Mouse (Mus musculus) cerebellum, adult 9-11 months (tissue): ENCODE results near the gene Stard7.
"Not testable (repeated sequence)": the region's sequence is repeated elsewhere in the genome, so short reads cannot be mapped to it uniquely, and the experiment has no call there.

Experiments
- DNase-seq: peaks from one replicate; pipeline ENCODE4 v3.0.0; 2022

The Stard7 gene

DNA sequence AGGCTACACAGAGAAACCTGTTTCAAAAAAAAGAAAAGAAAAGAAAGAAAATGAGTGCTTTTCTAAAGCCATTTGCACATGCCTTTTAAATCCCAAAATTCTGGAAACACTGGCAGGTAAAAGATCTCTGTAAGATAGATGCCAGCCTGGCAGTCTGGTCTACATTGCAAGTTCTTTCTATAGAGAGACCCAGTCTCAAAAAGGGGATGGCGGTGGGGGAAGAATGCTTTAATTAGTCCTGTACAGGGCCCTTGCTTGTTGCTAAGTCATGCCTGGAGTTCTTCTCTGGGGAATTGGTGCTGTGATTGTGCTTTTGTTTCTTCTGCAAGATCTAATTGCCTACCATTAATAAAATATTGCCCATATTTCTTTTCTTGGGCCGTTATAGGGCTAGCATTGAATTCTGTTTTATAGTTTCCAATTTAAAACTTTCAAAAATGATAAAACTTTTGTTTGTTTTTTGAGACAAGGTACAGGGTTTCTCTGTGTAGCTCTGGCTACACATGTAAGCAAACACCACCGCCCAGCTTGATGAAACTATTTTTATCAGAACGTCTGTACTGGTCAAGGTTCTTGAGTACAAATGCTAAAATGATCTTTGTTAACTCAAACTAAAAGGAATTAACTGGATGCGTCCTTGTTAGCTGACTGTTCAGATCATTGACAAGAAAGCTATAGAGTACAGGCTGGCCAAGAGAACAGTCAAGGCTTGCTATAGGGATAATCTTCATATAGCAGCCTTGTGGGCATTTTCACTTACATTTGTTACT lies 5.7 kb downstream of the Stard7 start:
- no peak for DNase-seq

DNA sequence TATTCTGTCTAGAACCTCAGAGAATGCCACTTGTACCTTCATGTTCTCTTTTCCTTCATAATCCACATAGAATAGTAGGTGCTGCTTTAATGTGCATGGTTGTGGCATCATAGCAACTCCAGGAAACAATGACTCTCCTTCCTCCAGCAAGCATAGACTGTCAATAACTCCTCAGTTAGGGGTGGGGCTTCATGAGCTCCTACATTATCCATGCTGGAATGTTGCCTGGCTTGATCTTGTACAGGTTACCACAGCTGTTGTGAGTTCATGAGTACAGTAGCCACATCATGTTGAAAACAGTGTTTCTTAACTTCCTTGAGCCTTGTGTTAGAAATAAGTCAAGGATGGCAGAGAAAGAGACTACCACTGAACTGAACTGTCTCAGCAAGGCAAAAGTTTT lies 8.1 kb downstream of the Stard7 start:
- no peak for DNase-seq

DNA sequence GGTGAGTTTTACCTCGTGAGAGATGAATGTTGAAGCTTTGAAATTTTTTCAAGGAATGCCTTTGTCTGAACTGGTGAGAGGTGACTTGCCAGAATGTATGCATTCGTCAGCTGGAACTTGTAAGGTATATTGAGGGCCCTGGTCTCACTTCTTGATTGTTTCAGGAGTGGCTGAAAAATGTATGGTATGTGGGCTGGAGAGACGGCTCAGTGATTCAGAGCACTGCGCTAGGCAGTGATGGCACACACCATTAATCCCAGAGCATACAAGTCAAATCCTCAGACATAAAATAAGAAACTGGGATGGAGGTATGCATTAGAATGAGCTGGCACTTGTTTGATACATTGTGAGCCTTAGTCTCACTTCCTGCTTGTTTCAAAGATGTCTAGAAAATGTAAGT lies 22.2 kb downstream of the Stard7 start:
- DNase-seq: no peak

DNA sequence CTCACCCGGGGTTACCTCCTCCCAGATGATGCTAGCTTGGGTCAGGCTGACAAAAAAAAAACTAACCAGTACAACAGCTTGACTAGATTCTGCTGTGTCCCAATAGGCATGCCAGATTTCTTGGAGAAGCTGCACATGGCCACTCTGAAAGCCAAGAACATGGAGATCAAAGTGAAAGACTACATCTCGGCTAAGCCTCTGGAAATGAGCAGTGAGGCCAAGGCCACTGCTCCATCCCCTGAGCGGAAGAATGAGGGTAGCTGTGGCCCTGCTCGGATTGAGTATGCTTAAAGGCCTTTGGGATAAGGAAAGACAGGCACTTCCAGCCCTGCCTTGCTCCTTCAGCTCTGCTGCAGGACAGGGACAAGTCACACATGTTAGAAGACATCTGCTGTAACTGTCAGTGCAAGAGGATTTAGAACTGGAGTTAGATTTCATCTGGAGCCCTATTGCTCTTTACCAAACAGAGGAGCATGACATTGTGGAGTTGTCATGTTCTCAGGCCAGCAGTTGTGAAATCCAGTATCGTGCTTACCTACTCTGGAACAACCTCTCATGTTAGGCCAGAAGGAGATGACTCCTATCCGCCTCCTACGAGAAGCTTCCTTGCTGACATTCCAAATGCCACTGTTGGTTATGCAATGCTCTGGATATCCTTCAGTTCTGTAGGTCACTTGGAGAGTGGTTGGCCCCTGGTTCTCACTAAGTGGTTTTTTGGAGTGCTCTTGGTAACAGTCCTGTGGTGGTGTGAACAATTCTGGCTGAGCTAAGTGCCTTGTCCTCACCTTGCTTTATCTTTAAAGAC lies 27.2 kb downstream of the Stard7 start:
- no peak for DNase-seq

DNA sequence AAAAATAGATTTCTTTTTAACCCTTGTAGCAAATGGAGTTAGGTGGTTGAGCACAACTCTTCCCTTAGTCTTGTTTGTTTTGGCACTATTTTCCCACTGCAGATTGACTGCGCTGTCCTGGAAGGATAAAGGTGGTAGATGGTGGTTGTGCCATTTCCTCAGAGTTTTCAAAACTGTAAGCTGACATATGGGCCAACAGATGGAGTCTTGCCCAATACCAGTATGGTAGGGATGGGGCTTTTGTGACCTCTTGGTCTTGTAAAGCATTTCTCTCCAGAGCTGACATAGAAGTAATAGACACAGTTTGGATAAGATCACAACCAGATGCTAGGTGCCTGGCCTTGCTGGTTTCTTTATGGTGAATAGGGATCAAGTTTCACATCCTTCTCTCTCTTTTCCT lies 28.0 kb downstream of the Stard7 start:
- peak; percentile 21 for DNase-seq

DNA sequence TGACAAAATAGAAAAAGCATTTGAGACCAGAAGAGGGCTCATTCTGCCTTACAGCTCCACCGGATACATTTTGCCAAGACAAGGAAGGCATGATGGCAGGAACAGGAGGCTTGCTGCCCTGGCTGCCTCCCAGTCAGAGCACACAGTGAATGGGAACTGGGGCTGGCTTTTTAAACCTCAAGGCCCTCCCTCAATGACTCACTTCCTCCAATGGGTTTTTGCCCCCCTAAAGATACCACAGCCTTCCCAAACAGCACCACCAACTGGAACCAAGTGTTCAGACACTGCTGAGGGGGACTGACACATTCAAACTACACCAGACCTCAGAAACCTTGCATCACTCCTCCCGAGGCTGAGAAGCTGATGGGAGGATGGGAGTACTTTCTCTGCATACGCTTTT lies 30.7 kb downstream of the Stard7 start:
- DNase-seq: no peak

DNA sequence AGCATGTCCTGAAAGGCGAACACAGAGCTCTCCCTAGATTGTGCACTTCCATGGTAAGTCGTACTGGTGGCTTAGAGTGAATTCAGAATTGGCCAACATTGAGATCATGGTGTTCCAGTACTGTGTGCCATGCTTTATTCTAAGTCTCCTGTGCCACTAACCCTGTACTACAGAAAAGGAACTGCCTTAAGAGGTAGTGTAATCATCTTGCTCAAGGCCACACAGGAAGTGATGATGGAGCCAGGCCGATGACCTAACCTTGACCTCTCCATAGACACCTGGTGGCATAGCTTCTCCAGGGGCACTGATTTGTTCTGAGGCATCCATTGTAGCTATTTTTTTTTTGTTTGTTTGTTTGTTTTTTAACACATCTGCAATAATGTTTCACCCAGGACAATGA lies 31.9 kb downstream of the Stard7 start:
- DNase-seq: no peak

DNA sequence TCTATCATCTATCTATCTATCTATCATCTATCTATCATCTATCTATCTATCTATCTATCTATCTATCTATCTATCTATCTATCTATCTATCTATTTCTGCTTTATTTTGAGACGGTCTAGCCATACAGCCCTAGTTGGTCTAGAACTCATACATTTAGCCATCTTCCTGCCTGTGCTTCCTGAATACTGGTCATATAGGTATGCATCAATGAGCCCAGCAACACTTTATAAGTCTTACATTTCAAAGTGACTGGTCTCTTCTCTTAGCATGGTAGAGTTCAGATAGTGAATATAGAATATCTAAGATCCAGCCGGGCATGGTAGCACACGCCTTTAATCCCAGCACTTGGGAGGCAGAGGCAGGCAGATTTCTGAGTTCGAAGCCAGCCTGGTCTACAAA lies 34.2 kb downstream of the Stard7 start:
- not testable (repeated sequence) for DNase-seq

DNA sequence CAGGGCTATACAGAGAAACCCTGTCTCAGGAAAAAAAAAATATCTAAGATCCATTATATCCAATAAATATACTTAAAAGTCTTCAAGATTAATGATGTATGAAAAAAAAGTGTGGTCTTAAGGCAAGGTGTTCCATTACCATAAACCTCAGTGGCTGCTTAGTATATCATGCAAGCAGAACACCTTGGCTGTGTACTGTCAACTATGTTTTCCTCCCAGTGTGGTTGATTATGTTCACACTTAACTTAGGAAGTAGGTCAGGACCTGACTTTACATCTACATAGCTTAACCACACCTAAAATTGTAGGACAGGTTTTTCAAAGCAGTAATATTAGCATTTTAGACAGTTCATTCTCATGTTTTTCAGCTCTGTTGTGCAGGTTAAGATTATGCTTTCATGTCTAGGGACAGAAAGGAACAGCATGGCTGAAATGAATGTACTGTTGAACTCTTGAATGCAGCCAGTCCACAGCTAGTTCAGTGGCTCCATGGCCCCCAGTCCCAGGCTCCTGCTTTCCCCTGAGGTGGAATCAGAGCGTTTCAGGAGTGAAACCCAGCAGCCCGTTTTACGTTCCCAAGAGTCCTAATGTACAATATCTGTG lies 34.7 kb downstream of the Stard7 start:
- DNase-seq: no peak

DNA sequence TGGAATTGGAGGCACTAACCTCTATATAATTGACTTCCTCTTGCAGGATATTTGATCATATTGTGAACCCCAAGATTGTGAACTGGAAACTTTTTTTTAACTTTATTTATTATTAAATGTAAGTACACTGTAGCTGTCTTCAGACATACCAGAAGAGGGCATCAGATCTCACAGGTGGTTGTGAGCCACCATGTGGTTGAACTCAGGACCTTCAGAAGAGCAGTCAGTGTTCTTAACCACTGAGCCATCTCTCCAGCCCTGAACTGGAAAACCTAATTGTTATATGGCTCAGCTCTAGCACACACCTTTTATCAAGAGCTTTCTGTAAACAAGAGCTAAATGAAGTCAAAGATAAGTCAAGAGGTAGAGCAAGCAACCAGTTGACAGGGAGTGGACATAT lies 36.1 kb downstream of the Stard7 start:
- DNase-seq: no peak

DNA sequence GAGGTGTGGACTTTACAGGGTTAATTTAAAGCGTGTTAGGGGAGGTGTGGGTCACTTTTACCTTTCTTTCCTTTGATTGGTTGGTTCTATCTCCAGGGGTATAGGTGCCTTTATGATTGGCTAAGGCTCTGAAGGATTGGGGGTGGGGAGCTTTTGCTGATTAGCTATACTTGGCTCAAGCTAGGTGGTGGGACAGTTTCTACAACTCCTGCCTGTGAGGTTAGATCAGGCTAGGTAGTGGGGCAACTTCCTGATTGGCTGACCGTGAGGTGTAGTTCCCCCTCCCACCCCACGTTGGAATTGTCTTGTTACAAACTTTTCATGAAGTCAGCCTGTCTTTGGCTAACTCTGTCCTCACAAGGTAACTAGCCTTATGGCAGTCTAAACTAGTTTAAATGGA lies 37.2 kb downstream of the Stard7 start:
- DNase-seq: no peak

DNA sequence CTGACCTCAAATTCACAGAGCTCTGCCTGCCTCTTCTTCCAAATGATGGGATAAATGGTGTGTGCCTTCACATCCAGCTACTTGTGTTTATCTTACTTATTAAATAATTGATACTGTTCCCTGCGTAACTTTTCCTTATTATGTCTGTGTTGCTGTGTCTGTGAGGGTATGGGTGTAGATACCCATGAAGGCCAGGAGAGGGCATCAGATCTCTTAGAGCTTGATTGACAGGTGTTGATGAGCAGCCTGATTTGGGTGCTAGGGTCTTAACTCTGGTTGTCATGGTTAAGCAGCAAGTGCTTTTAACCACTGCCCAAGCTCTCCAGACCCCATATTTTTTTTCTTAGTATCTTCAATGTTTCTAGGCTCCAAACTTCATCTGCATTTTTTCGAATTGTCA lies 38.6 kb downstream of the Stard7 start:
- no peak for DNase-seq

DNA sequence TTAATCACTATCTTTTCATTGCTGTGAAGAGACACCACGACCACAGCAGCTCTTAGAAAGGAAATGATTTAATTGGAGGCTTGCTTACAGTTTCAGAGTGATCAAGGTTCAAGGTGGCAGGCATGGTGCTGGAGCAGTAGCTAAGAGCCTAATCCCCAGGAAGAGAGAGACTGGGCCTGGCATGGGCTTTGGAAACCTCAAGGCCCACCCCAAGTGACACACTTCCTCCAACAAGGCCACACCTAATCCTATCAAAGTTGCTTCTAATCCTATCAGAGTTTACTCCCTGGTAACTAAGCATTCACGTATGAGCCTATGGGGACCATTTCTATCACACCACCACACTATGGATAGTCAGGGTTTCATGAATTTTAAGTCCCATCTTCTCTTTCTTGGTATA lies 40.2 kb downstream of the Stard7 start:
- DNase-seq: no peak

DNA sequence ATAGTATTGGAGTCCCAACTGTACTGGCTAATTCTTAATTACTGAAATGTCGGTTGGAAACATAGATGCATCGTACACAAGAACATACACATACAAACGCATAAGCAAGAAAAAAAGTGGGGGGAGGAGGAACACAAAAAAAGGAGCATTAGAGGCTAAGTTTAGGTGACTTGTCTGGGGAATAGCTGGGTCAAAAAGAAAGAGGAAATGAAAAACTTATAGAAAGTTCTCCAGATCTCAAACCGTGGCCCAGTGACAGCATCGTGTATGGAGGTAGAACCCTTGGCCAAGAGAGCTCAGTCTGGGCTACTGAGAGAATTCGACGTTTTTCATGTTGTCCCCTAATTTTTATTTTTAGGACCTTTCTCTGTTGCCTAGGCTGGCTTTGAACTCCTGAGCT lies 40.7 kb downstream of the Stard7 start:
- DNase-seq: no peak

DNA sequence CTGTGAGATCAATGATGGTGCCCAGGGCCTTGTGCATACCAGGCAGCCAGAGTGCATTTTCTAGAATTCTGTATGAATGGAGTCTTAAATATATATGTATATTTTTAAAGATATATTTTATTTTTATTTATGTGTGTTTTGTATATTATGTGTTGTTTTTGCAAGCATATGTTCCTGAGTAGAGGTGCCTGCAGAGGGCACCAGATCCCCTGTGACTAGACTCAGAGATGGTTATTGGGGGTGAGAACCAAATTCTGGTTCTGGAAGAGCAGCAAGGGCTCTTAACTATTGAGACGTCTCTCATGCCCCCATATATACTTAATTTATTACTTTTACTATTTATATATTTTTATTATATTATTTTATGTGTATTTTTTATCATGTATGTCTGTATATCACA lies 41.2 kb downstream of the Stard7 start:
- DNase-seq: no peak

DNA sequence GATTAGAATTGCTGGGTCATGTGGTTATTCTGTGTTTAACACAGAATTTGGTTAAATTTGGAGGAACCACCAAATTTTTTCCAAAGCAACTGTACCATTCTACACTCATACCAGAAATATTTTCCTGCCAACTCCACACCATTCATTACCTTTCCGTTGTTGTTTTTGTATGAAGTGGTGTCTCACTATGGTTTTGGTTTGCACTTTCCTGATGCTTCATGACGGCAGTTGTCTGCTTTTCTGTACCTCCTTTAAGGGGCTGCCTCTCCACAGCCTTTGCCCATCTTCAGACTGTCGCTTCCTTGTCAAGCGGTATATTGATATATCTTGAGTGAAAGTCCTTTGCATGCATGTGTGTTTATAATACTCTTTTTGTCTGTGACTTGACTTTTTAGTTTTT lies 42.8 kb downstream of the Stard7 start:
- no peak for DNase-seq

DNA sequence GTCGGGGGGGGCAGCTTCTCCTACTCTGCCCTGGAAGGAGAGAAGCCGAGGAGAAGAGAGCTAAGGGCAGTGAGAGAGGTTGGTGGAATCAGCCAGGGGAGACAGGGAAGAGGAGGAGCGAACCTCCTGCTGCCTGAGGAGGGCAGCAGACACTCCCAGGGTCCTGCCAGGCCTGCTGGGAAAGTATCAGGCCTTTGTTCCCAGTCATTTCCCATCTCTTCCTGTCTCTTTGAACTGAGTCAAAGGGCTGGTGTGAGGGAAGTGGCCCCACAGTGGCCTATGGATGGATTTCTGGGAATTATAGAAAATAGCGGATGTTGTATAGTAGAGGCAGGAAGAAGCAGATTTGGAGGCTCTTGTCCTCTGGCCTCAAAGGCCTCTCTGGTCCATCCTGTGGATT lies 43.9 kb downstream of the Stard7 start:
- no peak for DNase-seq

DNA sequence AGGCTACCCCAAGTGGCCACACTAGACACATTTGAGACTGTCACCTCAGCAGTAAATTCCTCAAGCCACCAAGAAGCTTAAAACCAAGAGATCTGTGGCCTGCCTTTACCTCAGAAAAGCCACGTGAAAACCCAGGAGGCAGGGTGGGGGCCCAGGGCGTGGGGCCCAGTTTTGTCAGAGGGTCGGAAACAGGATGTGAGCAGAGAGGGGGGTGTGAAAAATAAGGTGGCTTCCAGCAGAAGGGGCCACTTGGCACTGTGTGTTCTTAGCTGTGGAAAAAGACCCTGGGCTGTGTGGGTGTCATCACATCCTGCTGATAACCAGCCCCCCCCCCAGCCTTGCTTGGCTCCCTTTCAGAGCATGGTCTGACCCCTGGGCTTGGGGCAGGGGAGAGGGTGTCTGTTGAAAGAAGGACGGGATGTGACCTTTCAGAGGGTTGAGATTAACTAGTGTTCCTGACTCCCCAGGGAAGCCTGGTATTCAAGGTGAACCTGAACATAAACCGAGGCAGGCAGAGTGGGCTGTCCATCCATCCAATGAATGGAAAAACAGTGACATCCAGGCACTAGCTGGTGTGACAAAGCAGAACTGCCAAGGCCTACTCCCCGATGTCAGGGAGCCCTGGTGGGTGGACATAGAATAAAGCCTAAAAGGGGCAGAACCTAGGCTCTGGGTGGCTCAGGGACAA lies 44.6 kb downstream of the Stard7 start:
- no peak for DNase-seq

DNA sequence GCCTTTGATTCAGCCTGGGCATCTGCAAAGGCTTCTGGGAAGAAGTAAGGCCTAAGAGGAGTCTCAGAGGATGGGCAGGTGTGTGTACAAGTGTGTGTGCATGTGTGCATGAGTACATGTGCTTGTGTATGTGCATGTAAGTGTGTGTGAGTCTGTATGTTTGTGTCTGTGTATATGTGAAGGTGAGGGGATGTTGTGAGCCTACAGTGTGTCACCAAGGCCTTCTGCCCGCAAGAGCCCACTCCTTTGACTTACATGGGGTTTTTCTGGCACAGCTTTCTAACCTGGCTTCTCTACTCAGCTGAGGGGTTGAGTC lies 45.1 kb downstream of the Stard7 start:
- DNase-seq: no peak

DNA sequence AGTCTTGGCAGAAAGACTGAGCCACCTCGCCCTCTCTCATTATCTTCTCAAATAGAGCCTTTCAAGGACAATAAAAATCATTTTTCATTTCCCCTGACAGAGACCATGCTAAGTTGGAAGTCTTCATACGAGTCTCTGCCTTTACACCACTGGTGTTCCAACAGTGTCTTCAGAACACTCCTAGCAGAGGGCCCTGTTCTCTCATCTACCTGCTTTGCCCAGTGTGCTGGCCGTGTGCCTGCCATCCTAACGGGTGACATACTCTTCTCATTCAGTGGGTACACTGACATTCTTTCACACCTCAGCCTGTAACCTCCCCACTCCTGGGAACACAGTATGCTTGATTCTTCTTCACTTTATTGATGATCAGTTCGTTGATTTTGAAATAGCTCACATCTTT lies 46.4 kb downstream of the Stard7 start:
- no peak for DNase-seq

DNA sequence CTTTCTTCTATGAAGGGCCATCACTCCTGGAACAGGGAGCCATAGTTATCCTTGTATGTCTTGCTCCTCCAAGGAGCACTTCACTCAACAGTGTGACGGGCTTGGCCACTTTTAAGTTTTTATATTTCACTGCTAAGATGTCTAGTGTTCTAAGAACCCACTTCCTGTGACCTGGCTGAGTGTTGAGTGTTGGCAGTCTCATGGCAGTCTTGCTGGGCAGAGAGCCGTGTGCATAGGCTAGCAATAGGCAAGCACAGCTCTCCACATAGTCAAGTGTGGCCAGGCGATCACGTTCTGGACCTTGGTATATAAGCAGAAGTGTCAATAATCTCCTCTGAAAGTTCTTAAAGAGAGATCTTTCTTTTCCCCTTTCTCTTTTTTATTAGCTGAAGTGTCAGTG lies 48.1 kb downstream of the Stard7 start:
- no peak for DNase-seq

DNA sequence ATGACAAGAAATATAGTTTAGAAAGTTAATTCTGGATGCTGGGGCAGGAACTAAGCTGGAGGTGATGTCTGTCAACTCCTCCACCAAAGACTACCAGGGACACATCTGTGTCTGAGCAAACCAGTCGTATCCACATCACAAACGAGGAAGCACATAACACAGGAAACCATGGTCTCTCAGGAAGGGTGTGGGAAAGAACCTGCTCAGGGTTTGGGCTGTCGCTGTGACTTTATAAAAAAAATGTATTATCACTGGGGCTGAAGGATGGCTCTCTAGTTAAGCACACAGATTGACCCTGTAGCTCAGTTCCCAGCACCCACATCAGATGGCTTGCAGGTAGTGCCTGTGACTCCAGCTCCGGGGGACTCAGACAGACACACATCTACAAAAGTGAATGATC lies 49.1 kb downstream of the Stard7 start:
- DNase-seq: no peak

DNA sequence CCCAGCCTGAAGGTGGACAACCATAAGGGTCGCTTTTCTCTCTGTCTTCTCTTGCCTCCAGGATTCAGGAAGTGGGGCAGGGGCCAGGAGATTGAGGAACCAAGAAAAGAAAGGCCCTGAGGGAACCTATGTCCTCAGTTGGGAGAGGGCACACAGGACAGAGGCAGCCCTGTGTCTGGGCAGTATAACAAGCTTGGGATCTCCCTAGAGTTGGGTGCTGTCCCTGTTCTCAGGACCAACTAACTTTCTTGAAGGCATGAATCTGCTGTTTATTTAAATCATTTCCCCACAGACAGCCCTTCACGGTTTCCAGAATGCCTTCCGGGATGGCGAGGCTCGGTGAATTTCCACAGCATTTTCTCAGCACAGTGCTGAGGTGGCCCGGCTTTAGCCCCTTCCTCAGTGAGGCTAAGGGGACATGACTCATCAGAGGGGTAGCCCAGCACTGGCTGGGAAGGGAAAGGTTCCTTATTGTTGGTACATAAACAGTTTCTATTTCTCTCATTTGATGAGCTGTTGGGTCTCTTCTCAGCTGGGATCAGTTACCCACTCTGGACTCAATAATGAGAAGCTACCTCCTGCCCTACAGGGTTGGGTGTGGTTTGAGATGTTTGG lies 52.8 kb downstream of the Stard7 start:
- DNase-seq: no peak
